Mouse (Mus musculus) kidney, adult 2 months (tissue): ENCODE measurements at regions not wholly inside any gene's neighbourhood (a gene's known extent, or its start where the extent isn't known, plus 50 kb on each side); places are given as distances from the start of the nearest gene placed in this dataset.

Source experiments
- CTCF ChIP-seq: fragments of 200-500 bp; conservative IDR thresholded peaks from 2 replicates; pipeline ENCODE4 v1.5.1; 2011; ENCODE audit warnings: low read depth, mild to moderate bottlenecking, control low read depth, low read length, moderate library complexity, mixed read lengths; ENCODE audit not compliant: insufficient read depth, insufficient read length
- POLR2A ChIP-seq: fragments of 200-500 bp; IDR thresholded peaks from one replicate; pipeline ENCODE4 v1.6.1; 2011; ENCODE audit warnings: low read depth, low read length, control low read depth

DNA sequence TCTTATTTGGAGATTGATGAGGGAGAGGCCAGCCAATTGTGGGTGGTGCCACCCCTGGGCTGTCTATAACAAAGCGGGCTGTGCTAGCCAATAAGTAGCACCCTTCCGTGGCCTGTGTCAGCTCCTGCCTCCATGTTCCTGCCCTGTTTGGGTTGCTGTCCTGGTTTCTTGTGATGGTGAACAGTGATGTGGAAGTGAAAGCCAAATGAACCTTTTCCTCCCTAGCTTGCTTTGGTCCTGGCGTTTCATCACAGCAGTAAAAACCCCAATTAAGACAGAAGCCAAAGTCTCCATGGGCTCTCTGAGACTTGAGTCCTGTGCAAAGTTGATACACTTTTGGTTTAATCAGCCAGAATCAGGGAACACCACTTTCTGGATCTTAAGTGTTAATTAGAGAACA, 192.1 kb downstream of the Kdr start:
- TF ChIP-seq CTCF = no peak
- TF ChIP-seq POLR2A = no peak
